Mouse (Mus musculus) kidney, adult 2 months (tissue): ENCODE measurements around the gene Cirbp.

Source experiments
- CTCF ChIP-seq: fragments of 200-500 bp; conservative IDR thresholded peaks from 2 replicates; pipeline ENCODE4 v1.5.1; 2011; ENCODE audit warnings: low read depth, mild to moderate bottlenecking, control low read depth, low read length, moderate library complexity, mixed read lengths; ENCODE audit not compliant: insufficient read depth, insufficient read length
- POLR2A ChIP-seq: fragments of 200-500 bp; IDR thresholded peaks from one replicate; pipeline ENCODE4 v1.6.1; 2011; ENCODE audit warnings: low read depth, low read length, control low read depth

DNA sequence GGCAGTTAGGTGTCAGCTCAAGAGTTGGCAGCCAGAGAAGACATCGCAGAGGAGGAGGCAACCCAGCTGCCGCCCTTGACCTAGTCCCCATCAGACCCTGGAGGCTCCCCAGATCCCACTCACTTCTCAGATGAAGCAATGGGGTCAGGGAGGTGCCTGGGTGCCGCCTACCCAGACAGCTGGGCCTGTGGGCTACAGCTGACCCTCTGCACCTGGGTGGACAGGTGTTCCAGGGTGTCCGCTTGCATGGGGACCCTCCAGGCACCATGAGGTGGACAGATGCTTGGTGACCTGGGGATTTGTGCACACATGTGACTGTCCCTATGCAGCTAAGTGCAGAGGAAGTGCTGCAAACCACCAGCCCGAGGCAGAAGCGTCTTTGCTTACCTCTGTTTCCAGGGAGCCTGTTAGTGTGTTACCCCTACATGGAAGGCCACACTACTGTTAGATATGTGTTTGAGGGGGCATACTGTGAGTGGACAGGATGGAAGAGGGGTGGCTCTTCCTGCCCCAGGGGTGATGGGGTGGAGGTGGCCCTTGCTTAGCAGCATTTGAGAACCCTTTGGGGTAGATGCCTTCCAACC, 3.0 kb upstream of the Cirbp start:
- TF ChIP-seq CTCF = no peak
- TF ChIP-seq POLR2A = no peak
